ENCODE assay signal across 14 mouse cellular contexts in the genomic region with DNA sequence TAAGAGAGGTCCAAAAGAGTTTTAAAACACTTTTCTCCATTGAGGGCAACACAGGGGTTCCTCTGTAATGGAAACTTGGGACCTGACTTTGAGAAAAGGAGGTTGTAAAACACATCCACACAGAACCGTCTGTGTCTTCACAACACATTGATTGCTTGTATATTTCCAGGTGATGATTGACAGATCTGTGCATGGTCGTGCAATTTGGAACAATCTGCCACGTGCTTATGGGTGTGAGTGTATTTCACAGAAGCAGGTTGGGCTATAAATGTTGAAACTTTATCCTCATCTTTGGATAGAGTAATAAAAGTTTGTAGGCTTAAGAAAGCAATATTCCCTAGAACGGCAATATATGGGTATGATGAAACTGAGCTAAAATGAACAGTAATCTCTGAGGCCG.
"Had no signal": no experiment of that assay in that cellular context is flagged by ENCODE, and none has a peak within 500 bp of the region (broad histone marks: within the 10 kb centered on the region; RNA-seq: fewer than 3 reads in every experiment).

No protein-coding gene starts in this region.

- H3K27ac ChIP-seq: midbrain, embryonic 12.5 days; neural tube, embryonic 12.5 days had no signal

- H3K27me3 ChIP-seq: megakaryocyte, embryonic 14.5 days; midbrain, embryonic 12.5 days; neural tube, embryonic 12.5 days had no signal

- H3K9me3 ChIP-seq: megakaryocyte, embryonic 14.5 days; midbrain, embryonic 12.5 days; neural tube, embryonic 12.5 days had no signal

- H3K4me3 ChIP-seq: megakaryocyte, embryonic 14.5 days; midbrain, embryonic 12.5 days; neural tube, embryonic 12.5 days had no signal

- H3K4me2 ChIP-seq: lung, embryonic 14.5 days; midbrain, embryonic 12.5 days; neural tube, embryonic 12.5 days had no signal

- H3K4me1 ChIP-seq: midbrain, embryonic 12.5 days; neural tube, embryonic 12.5 days had no signal

- DNase-seq: lung, adult 18-20 months; lung, embryonic 14.5 days; lung, postnatal 10 days; lung, postnatal 4 days; midbrain, embryonic 14.5 days; right cerebral cortex, postnatal 25 days; right cerebral cortex, postnatal 4 days; spleen, adult 18-20 months; thymus, adult 18-20 months; thymus, postnatal 14 days; thymus, postnatal 36 days had no signal

- H3K36me3 ChIP-seq: midbrain, embryonic 12.5 days; neural tube, embryonic 12.5 days had no signal

- H3K9ac ChIP-seq: lung, embryonic 14.5 days; midbrain, embryonic 12.5 days; neural tube, embryonic 12.5 days had no signal
